Comparison of ENCODE assay signal across 8 mouse cellular contexts in the genomic region with DNA sequence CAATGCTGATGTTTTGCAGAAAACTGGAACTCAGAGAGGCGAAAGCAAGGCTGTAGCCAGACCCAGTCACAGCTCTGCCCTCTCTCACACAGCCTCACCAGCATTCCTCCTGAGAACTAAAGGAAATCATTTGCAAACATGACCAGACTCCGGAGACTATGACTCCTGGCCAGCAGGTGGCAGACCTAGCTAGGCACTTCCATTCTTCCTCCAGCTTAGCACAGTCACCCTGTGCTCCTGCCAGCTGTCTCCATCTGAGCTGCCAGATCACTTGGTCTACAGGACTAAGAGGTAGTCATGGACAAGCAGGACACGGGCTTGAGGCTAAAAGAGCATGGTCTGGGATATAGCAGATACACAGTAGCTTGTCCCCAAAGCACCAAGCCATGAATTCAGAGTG. TPM values are rescaled to one million over a fixed set of nuclear protein-coding genes. Genes with fewer than 3 reads are reported as not detected.
DNase-seq lines count a peak whose midpoint lies in the region; ATAC-seq and TF ChIP-seq lines count a peak whose summit lies in the region.

No protein-coding gene starts in this region.

- WGBS in cerebellum, adult 2 months, result 4% methylated on average over 3 of the region's 3 CpGs
- WGBS in hindbrain, embryonic 15.5 days, result 4% methylated on average over 3 of the region's 3 CpGs

- no peak overlapping the region for H3K4me3 ChIP-seq in cerebellum, adult 2 months (replicated peaks; ENCODE audit: insufficient read depth, low read depth, low read length)
- H3K4me3 ChIP-seq in hindbrain, embryonic 15.5 days, result no peak overlapping the region

- H3K27me3 ChIP-seq in cerebellum, adult 2 months (ENCODE audit: control insufficient read depth, insufficient read depth, low read length), result no peaks in the 10 kb centered on the region
- H3K27me3 ChIP-seq in hindbrain, embryonic 15.5 days, result no peaks in the 10 kb centered on the region

- H3K4me1 ChIP-seq in cerebellum, adult 2 months (ENCODE audit: control insufficient read depth, insufficient read depth, low read length), result peaks cover 32% of the 10 kb centered on the region
- peaks cover 53% of the 10 kb centered on the region for H3K4me1 ChIP-seq in hindbrain, embryonic 15.5 days (replicated peaks)

- H3K27ac ChIP-seq in cerebellum, adult 2 months (ENCODE audit: insufficient read depth, low read length), result no peak overlapping the region
- H3K27ac ChIP-seq in hindbrain, embryonic 15.5 days (replicated peaks), result 0 out of 2 replicates have a peak overlapping the region, but pooled peaks have one; percentile 32

- H3K9me3 ChIP-seq in hindbrain, embryonic 15.5 days, result no peaks in the 10 kb centered on the region

- no peaks in the 10 kb centered on the region for H3K36me3 ChIP-seq in hindbrain, embryonic 15.5 days

- no peak overlapping the region for H3K4me2 ChIP-seq in hindbrain, embryonic 15.5 days

- TF ChIP-seq CTCF in cerebellum, adult 2 months (IDR thresholded peaks at IDR 0.05; ENCODE audit: borderline replicate concordance, insufficient read depth, low read depth, low read length), result peak; percentile 93

- ATAC-seq in hindbrain, embryonic 15.5 days (ENCODE audit: low FRiP score, low read depth), result no peak; the same call in 1 of the 2 replicates

- DNase-seq in NIH3T3 (ENCODE audit: low read depth), result peak; percentile 95
- DNase-seq in cerebellum, adult 2 months, result peak; percentile 93
- peak; percentile 84 to 92 for DNase-seq in frontal cortex, adult 2 months (ENCODE audit: extremely low spot score in 1 of 2, low spot score in 1 of 2)
- peak; percentile 66 to 81 for DNase-seq in layer of hippocampus, postnatal 25 days (ENCODE audit: extremely low spot score in 1 of 2, low spot score in 1 of 2)
- peak; percentile 88 to 90 for DNase-seq in lung, postnatal 4 days
- DNase-seq in right cerebral cortex, adult 18-20 months, result peak; percentile 92
- DNase-seq in urinary bladder, adult 2 months (ENCODE audit: low spot score), result peak; percentile 55

- TF ChIP-seq POLR2A in cerebellum, adult 2 months (IDR thresholded peaks at IDR 0.05; ENCODE audit: borderline replicate concordance, insufficient read depth, low read length), result no peak

- no peak overlapping the region for H3K9ac ChIP-seq in hindbrain, embryonic 15.5 days

RNA-seq across cellular contexts. Expression of a gene that starts 2.7 kb away (rescaled TPM):
- 202 and 210 TPM in 2 replicates for polyA plus RNA-seq in cerebellum, adult 2 months (2012; rRNA removed)
- 181 and 196 TPM in 2 replicates for polyA plus RNA-seq in frontal cortex, adult 2 months (2012; rRNA removed)
- polyA plus RNA-seq in hindbrain, embryonic 15.5 days (2015; fragmentation: Nextera tagmentation; extraction: Ambion mirVana), result 92.5 and 94.0 TPM in 2 replicates
- 100 to 1,000 TPM; 115 to 121 TPM for total RNA-seq in layer of hippocampus, postnatal 25 days (2021)
- polyA plus RNA-seq in urinary bladder, adult 2 months (2012; rRNA removed), result 36.6 and 43.0 TPM in 2 replicates

RNA-seq across cellular contexts. Expression of a gene that starts 2.7 kb away (rescaled TPM):
- polyA plus RNA-seq in cerebellum, adult 2 months (2012; rRNA removed), result 34.7 and 38.7 TPM in 2 replicates
- 40.8 and 44.2 TPM in 2 replicates for polyA plus RNA-seq in frontal cortex, adult 2 months (2012; rRNA removed)
- 78.7 and 81.3 TPM in 2 replicates for polyA plus RNA-seq in hindbrain, embryonic 15.5 days (2015; fragmentation: Nextera tagmentation; extraction: Ambion mirVana)
- 10 to 100 TPM; 39.5 to 45.7 TPM for total RNA-seq in layer of hippocampus, postnatal 25 days (2021)
- 15.6 and 17.3 TPM in 2 replicates for polyA plus RNA-seq in urinary bladder, adult 2 months (2012; rRNA removed)

RNA-seq across cellular contexts. Expression of a gene that starts 56.2 kb away (rescaled TPM):
- 56.0 and 57.7 TPM in 2 replicates for polyA plus RNA-seq in cerebellum, adult 2 months (2012; rRNA removed)
- polyA plus RNA-seq in frontal cortex, adult 2 months (2012; rRNA removed), result 48.4 and 49.4 TPM in 2 replicates
- 29.5 and 30.9 TPM in 2 replicates for polyA plus RNA-seq in hindbrain, embryonic 15.5 days (2015; fragmentation: Nextera tagmentation; extraction: Ambion mirVana)
- 10 to 100 TPM; 38.6 to 40.3 TPM for total RNA-seq in layer of hippocampus, postnatal 25 days (2021)
- 24.7 and 25.8 TPM in 2 replicates for polyA plus RNA-seq in urinary bladder, adult 2 months (2012; rRNA removed)
